In the genomic region with DNA sequence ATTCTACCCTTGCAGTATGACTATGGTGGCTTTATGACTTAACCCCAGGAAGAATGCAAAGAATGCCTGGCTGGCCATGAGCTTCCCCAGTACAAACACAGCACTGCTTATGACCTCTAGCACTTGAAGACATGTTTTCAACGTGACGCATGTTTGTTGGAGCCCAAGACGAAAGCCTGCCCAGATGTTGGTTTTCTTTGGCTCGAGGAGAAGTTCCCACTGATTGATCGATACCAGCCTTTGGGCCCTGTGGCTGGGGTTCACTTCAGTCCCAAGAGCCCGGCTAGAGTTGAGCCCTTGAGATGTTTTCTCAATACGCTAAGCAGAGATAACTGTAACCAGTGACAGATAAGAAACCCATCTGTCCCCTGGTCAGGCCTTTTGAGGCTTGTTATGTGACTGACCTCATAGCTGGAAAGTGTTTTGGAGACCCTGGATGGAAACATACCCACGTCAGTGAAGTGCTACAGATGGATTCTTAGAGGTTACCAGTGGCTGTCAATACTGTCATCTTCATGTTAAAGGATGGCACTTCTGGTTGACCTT, we compare ENCODE assay signal across 10 mouse cellular contexts.
DNase-seq lines count a peak whose midpoint lies in the region; ATAC-seq and TF ChIP-seq lines count a peak whose summit lies in the region.
"Had no signal": no experiment of that assay in that cellular context is flagged by ENCODE, and none has a peak within 500 bp of the region (broad histone marks: within the 10 kb centered on the region; RNA-seq: fewer than 3 reads in every experiment).

No protein-coding gene starts in this region.

- peak; percentile 8 for DNase-seq in adrenal gland, adult 8-10 months
- no peak for DNase-seq in adrenal gland, adult 18-20 months (ENCODE audit: low spot score in 2 of 2)
- DNase-seq in heart, adult 11 months, result peak; percentile 98
- DNase-seq in heart, postnatal 25 days (ENCODE audit: low spot score), result peak; percentile 40
- DNase-seq in lung, postnatal 10 days, result peak; percentile 55
- no peak for DNase-seq in right cerebral cortex, postnatal 36 days (ENCODE audit: low spot score in 2 of 2)
- no peak for DNase-seq in forebrain, postnatal 0 days

- H3K36me3 ChIP-seq in forebrain, postnatal 0 days (ENCODE audit: insufficient read depth), result no peaks in the 10 kb centered on the region
- H3K36me3 ChIP-seq: intestine, embryonic 15.5 days; liver, embryonic 15.5 days had no signal

- H3K9ac ChIP-seq in forebrain, postnatal 0 days, result no peak overlapping the region
- H3K9ac ChIP-seq: intestine, embryonic 15.5 days; liver, embryonic 15.5 days had no signal

- H3K9me3 ChIP-seq in forebrain, postnatal 0 days (ENCODE audit: low read length), result no peaks in the 10 kb centered on the region
- H3K9me3 ChIP-seq: intestine, embryonic 15.5 days had no signal

- no peak for ATAC-seq in forebrain, postnatal 0 days
- ATAC-seq in megakaryocyte progenitor cell, adult 5-6 weeks (replicated peaks; ENCODE audit: poor library complexity), result no peak
- ATAC-seq: intestine, embryonic 15.5 days had no signal

- intact Hi-C loops in heart, postnatal 25 days (cut with DNase I), result no loop called here

- H3K27ac ChIP-seq in forebrain, postnatal 0 days (ENCODE audit: low read depth, low read length), result no peak overlapping the region
- H3K27ac ChIP-seq: intestine, embryonic 15.5 days; liver, embryonic 15.5 days had no signal

- no peaks in the 10 kb centered on the region for H3K4me1 ChIP-seq in forebrain, postnatal 0 days (ENCODE audit: insufficient read depth)
- H3K4me1 ChIP-seq: intestine, embryonic 15.5 days; liver, embryonic 15.5 days had no signal

- no peak overlapping the region for H3K4me2 ChIP-seq in forebrain, postnatal 0 days (ENCODE audit: low read depth)
- H3K4me2 ChIP-seq: intestine, embryonic 15.5 days; liver, embryonic 15.5 days had no signal

- H3K4me3 ChIP-seq in forebrain, postnatal 0 days (ENCODE audit: low read depth, low read length), result no peak overlapping the region
- H3K4me3 ChIP-seq: intestine, embryonic 15.5 days; liver, embryonic 15.5 days had no signal

- no peaks in the 10 kb centered on the region for H3K27me3 ChIP-seq in forebrain, postnatal 0 days (ENCODE audit: insufficient read depth, low read length)
- H3K27me3 ChIP-seq: intestine, embryonic 15.5 days; liver, embryonic 15.5 days had no signal

- 87% methylated on average over 8 of the region's 8 CpGs for WGBS in forebrain, postnatal 0 days

- no peak for TF ChIP-seq CTCF in forebrain, postnatal 0 days (IDR thresholded peaks at IDR 0.05; ENCODE audit: low read depth)

Comparison
In these comparisons a context has a peak if more than half of its experiments do, and no peak if none do; other contexts are left out.
1. DNase-seq: peak in adrenal gland, adult 8-10 months (single experiment), heart, adult 11 months (single experiment), heart, postnatal 25 days (single experiment) and lung, postnatal 10 days (single experiment); none in adrenal gland, adult 18-20 months (0 of 2), right cerebral cortex, postnatal 36 days (0 of 2) and forebrain, postnatal 0 days (single experiment).